Mouse (Mus musculus) myocyte (in vitro differentiated cells): ENCODE results near the gene Inpp5e. TPM values are rescaled to one million over a fixed set of nuclear protein-coding genes. Genes with fewer than 3 reads are reported as not detected.

Experiments used
- H3K27me3 ChIP-seq: one replicate; pipeline ENCODE4 v1.6.1; 2011; ENCODE audit not compliant: control insufficient read depth, insufficient read depth, insufficient read length
- H3K36me3 ChIP-seq: one replicate; pipeline ENCODE4 v1.6.1; 2011; ENCODE audit not compliant: control insufficient read depth, insufficient read depth
- H3K4me2 ChIP-seq: one replicate; pipeline ENCODE4 v1.6.1; 2011; ENCODE audit warnings: low read depth, control low read depth
- H3K4me3 ChIP-seq: one replicate; pipeline ENCODE4 v1.5.1; 2011; ENCODE audit warnings: mild to moderate bottlenecking, control low read depth, moderate library complexity
- H3K79me2 ChIP-seq: one replicate; pipeline ENCODE4 v1.6.1; 2011; ENCODE audit not compliant: control insufficient read depth, insufficient read depth
- H3ac ChIP-seq: one replicate; pipeline ENCODE4 v1.6.1; 2011; ENCODE audit not compliant: control insufficient read depth, insufficient read length
- CEBPB ChIP-seq: IDR thresholded peaks from 2 replicates; pipeline ENCODE4 v1.6.1; 2011; ENCODE audit warnings: mild to moderate bottlenecking, moderate library complexity; ENCODE audit not compliant: poor library complexity, insufficient read depth, severe bottlenecking
- E2F4 ChIP-seq: IDR thresholded peaks from one replicate; pipeline ENCODE4 v1.6.1; 2011; ENCODE audit warnings: mild to moderate bottlenecking, control low read depth, moderate library complexity; ENCODE audit not compliant: insufficient read depth
- MAX ChIP-seq: IDR thresholded peaks from one replicate; pipeline ENCODE4 v1.6.1; 2011; ENCODE audit warnings: low read depth, mild to moderate bottlenecking, control low read depth
- MYOD1 ChIP-seq, 3 experiments: IDR thresholded peaks; one replicate each; pipeline ENCODE4 v1.6.1; 2011; ENCODE audit warnings: control low read depth in 2 of 3, low read depth in 2 of 3, mild to moderate bottlenecking in 2 of 3, moderate library complexity in 1 of 3; ENCODE audit not compliant: insufficient read length in 2 of 3, control insufficient read depth in 1 of 3
- MYOG ChIP-seq, 3 experiments: IDR thresholded peaks; one replicate each; pipeline ENCODE4 v1.6.1; 2011; ENCODE audit warnings: control low read depth in 2 of 3, low read depth in 2 of 3, mild to moderate bottlenecking in 2 of 3; ENCODE audit not compliant: insufficient read length in 2 of 3, control insufficient read depth in 1 of 3, insufficient read depth in 1 of 3
- POLR2A ChIP-seq: IDR thresholded peaks from one replicate; pipeline ENCODE4 v1.6.1; 2011; ENCODE audit warnings: low read depth, mild to moderate bottlenecking, control low read depth, moderate library complexity; ENCODE audit not compliant: insufficient read length
- POLR2AphosphoS2 ChIP-seq: IDR thresholded peaks from one replicate; pipeline ENCODE4 v1.6.1; 2011; ENCODE audit warnings: low read depth, control low read depth; ENCODE audit not compliant: insufficient read length
- REST ChIP-seq: IDR thresholded peaks from one replicate; pipeline ENCODE4 v1.6.1; 2011; ENCODE audit warnings: mild to moderate bottlenecking, control low read depth, moderate library complexity; ENCODE audit not compliant: insufficient read depth, insufficient read length
- SRF ChIP-seq: IDR thresholded peaks from one replicate; pipeline ENCODE4 v1.6.1; 2011; ENCODE audit warnings: low read depth; ENCODE audit not compliant: control insufficient read depth, insufficient read length
- TCF12 ChIP-seq: IDR thresholded peaks from one replicate; pipeline ENCODE4 v1.6.1; 2011; ENCODE audit warnings: mild to moderate bottlenecking, control low read depth; ENCODE audit not compliant: poor library complexity, insufficient read depth, severe bottlenecking
- TCF3 ChIP-seq: IDR thresholded peaks from one replicate; pipeline ENCODE4 v1.6.1; 2011; ENCODE audit warnings: low read depth, control low read depth; ENCODE audit not compliant: insufficient read length
- USF1 ChIP-seq: IDR thresholded peaks from one replicate; pipeline ENCODE4 v1.6.1; 2011; ENCODE audit warnings: low read depth, mild to moderate bottlenecking, control low read depth, moderate library complexity
- polyA plus RNA-seq: library from polyadenylated mRNA; unstranded; fragments of >200 nt; fragmentation: generic; extraction: Trizol; gene quantifications from one replicate; pipeline ENCODE4 v1.2.1, GENCODE M21; 2012; ENCODE audit warnings: missing spikeins

Gene Inpp5e
- polyA plus RNA-seq, 1 experiment, result 9.3 TPM

DNA sequence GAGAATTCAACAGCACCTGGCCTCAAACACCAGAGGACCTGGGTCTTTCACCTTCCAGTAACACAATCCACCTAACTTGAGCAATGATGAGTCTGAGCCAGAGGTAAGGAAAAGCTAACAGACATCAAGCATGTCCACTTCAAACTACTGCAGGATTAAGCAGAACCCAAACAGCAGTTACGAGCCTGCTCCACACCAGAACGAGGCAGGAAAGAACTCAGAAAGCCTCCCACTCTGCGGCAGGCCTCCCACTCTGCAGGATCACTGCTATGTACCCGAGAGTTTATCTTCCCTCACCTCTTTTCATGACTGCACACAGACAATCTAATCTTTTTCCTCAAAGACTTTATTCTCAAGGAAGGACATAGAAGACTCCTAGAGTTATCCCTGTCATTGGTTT, 28.2 kb upstream of the Inpp5e start:
- Histone ChIP-seq H3K36me3 (peaks cover 62% of the 10 kb centered on the region), H3ac (no peak overlapping the region), H3K79me2 (peaks cover 24% of the 10 kb centered on the region), H3K4me2 (no peak overlapping the region), H3K27me3 (no peaks in the 10 kb centered on the region), H3K4me3 (no peak overlapping the region)
- TF ChIP-seq TCF12, result no peak
- no peak for TF ChIP-seq SRF
- TF ChIP-seq USF1, result no peak
- TF ChIP-seq MAX, result no peak
- TF ChIP-seq MYOG (IDR thresholded peaks at IDR 0.05; ENCODE audit: control insufficient read depth in 1 of 3, insufficient read depth in 1 of 3, insufficient read length in 2 of 3, low read depth in 2 of 3), result no peak
- TF ChIP-seq POLR2A, result no peak
- no peak for TF ChIP-seq POLR2AphosphoS2
- no peak for TF ChIP-seq REST
- TF ChIP-seq CEBPB, result no peak
- no peak for TF ChIP-seq TCF3
- no peak for TF ChIP-seq MYOD1 (IDR thresholded peaks at IDR 0.05; ENCODE audit: control insufficient read depth in 1 of 3, insufficient read length in 2 of 3, low read depth in 2 of 3)
- no peak for TF ChIP-seq E2F4

DNA sequence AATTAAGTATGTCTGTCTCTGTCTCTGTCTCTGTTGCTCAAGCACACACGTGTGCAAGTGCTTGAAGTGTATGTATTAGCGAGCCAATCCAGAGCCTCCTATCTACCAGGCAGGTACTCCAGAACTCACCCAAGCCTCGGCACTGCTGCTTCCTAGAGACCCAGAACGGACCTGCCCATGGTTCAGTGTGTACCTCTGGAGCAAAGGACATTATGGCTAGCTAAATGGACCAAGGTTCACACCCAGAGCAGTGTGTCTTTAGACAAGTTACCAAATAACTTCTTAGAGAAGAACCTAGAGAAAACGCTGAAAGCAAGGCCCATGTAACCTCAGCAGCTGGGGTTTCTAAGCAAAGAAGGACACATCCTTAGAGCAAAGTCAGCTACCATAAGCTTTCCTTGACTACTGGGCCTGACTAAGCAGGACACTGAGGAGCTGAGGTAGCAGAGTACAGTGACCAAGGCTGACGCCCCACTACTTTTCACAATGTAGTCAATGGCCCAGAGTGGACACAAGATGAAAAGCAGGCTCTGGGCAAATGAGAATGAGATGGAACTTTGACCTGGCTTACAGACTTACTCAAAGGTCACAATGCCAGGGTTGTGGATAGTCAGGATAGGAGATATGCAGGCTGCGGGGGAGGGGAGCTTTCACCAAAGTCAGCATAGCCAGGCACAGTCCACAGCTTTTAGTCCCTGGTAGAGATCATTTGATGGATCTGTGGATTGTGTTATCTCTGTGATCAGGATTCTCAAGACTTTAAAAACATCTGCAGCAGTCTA, 26.0 kb upstream of the Inpp5e start:
- H3K79me2 ChIP-seq, result peaks cover 21% of the 10 kb centered on the region
- no peak overlapping the region for H3K4me3 ChIP-seq
- no peak overlapping the region for H3ac ChIP-seq
- no peaks in the 10 kb centered on the region for H3K27me3 ChIP-seq
- no peak overlapping the region for H3K4me2 ChIP-seq
- no peak for TF ChIP-seq CEBPB
- no peak for TF ChIP-seq USF1
- no peak for TF ChIP-seq SRF
- TF ChIP-seq E2F4, result no peak
- no peak for TF ChIP-seq MYOG (IDR thresholded peaks at IDR 0.05; ENCODE audit: control insufficient read depth in 1 of 3, insufficient read depth in 1 of 3, insufficient read length in 2 of 3, low read depth in 2 of 3)
- TF ChIP-seq TCF3, result no peak
- no peak for TF ChIP-seq MAX
- H3K36me3 ChIP-seq, result peaks cover 68% of the 10 kb centered on the region

DNA sequence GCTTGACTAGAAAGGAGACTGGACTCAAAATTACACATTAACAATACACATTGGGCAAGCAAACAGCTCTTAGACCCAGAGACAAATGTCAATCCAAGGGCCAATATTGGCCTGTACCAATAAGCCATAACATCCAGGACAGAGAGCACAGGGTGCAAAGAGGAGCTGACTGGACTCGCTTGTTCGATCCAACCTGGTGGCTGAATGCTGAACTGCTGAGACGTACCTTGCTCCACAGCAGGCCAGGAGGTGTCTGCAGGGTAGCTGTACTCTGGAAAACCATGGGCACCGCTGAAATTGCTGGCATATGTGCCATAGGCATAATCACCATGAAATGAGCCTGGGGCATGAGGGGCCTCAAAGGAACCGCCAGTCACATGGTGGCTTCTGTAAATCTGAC, 20.8 kb upstream of the Inpp5e start:
- peaks cover 82% of the 10 kb centered on the region for H3K36me3 ChIP-seq
- no peaks in the 10 kb centered on the region for H3K27me3 ChIP-seq
- no peak overlapping the region for H3ac ChIP-seq

DNA sequence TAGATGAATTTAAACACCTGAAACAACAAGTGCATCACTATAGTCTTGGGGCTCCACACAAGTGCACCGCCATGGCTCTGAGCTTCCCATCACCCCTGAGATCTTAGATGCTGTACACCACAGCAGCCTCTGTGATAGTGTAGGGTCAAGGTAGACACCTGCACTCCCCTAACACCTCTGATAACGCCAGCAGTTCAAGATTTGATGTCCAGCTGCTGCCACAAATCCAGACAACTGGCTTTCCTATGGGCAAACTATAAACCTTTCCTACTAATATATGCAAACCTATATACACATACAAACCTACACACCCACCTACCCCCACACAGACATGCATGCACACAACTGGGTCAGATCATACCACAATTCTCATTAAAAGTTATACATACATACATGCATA, 15.5 kb upstream of the Inpp5e start:
- Histone ChIP-seq H3ac (no peak overlapping the region), H3K36me3 (peaks cover 70% of the 10 kb centered on the region), H3K4me2 (no peak overlapping the region), H3K79me2 (no peaks in the 10 kb centered on the region), H3K4me3 (no peak overlapping the region), H3K27me3 (no peaks in the 10 kb centered on the region)
- TF ChIP-seq REST (no peak), E2F4 (no peak), POLR2AphosphoS2 (no peak), USF1 (no peak), TCF12 (no peak), CEBPB (no peak), MAX (no peak), MYOD1 (IDR thresholded peaks at IDR 0.05; ENCODE audit: control insufficient read depth in 1 of 3, insufficient read length in 2 of 3, low read depth in 2 of 3) (no peak), POLR2A (no peak), TCF3 (no peak), MYOG (IDR thresholded peaks at IDR 0.05; ENCODE audit: control insufficient read depth in 1 of 3, insufficient read depth in 1 of 3, insufficient read length in 2 of 3, low read depth in 2 of 3) (no peak), SRF (no peak)

More for the DNA sequence above, 20.8 kb upstream of the Inpp5e start:
- Histone ChIP-seq H3K79me2 (no peaks in the 10 kb centered on the region), H3K4me2 (no peak overlapping the region), H3K4me3 (no peak overlapping the region)
- TF ChIP-seq MYOG (IDR thresholded peaks at IDR 0.05; ENCODE audit: control insufficient read depth in 1 of 3, insufficient read depth in 1 of 3, insufficient read length in 2 of 3, low read depth in 2 of 3), result no peak
- no peak for TF ChIP-seq SRF
- TF ChIP-seq MYOD1 (IDR thresholded peaks at IDR 0.05; ENCODE audit: control insufficient read depth in 1 of 3, insufficient read length in 2 of 3, low read depth in 2 of 3), result no peak
- TF ChIP-seq POLR2A, result no peak
- no peak for TF ChIP-seq POLR2AphosphoS2
- TF ChIP-seq REST, result no peak
- TF ChIP-seq USF1, result no peak
- no peak for TF ChIP-seq CEBPB
- no peak for TF ChIP-seq MAX
- no peak for TF ChIP-seq TCF12
- no peak for TF ChIP-seq TCF3
- no peak for TF ChIP-seq E2F4
